Mouse (Mus musculus) ES-Bruce4 (cell line): Measurements from ENCODE around the gene Dtd2.
A peak's percentile ranks its signal among the peaks of the same experiment; 100 is the strongest.

Experiments
- CTCF ChIP-seq: IDR thresholded peaks from one replicate; pipeline ENCODE4 v1.8.1; 2011; ENCODE audit warnings: low read depth, low read length
- EP300 ChIP-seq: IDR thresholded peaks from 2 replicates; pipeline ENCODE4 v1.6.1; 2011; ENCODE audit warnings: low read depth, low read length; ENCODE audit not compliant: insufficient read depth
- POLR2A ChIP-seq: IDR thresholded peaks from one replicate; pipeline ENCODE4 v1.8.1; 2011; ENCODE audit warnings: low read length; ENCODE audit not compliant: insufficient read depth

DNA sequence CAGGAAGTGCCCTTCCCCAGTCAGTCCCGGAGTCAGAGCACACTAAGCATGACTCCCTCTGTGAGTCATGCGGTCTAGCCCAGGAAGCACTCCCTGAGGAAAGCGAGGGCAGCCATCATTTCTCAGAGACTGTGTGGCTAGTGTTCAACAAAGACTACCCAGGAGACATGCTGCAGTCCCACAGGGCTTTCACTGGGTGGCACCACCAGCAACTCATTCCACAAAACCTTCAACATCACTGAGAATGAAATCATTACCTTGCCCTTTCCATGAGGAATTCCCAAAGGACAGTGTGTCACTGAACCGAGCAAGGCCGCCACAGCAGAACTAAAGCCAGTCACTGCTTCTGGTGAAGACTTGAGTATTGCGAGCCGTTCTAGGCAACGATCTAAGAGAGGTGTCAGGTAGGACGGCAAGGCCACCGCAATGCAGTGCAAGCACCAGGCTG, 58.8 kb downstream of the Dtd2 start:
- TF ChIP-seq CTCF (peak; percentile 17), POLR2A (no peak), EP300 (no peak)
